Mouse (Mus musculus): ENCODE results near the gene Cd8b1. TPM values are rescaled to one million over a fixed set of nuclear protein-coding genes. Genes with fewer than 3 reads are reported as not detected.

Cd8b1 gene
- polyA plus RNA-seq, 1 experiment from 2014 or later, result 17.6 TPM

DNA sequence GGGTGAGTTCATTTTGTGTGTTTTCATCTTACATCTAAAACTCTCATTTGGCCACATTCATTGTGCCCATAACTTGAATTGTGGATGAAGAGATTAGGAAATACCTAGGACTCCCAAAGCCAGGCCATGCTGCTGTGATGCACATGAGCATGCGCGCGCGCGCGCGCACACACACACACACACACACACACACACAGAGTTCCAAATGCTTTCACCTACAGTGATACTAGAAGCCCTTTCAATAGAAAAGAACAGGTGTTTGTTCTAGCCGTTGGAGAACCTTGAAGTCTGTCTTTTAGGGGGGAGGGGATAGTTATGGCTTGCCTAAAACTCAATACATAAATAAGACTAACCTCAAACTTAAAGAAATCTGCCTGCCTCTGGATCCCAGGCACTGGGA is 15.1 kb downstream of the Cd8b1 start:
- WGBS, result 95% methylated on average over 8 of the region's 8 CpGs
- no peak overlapping the region for H3K4me3 ChIP-seq (ENCODE audit: low read length)
- no peaks in the 10 kb centered on the region for H3K36me3 ChIP-seq (ENCODE audit: control insufficient read depth, insufficient read depth)
- no peak overlapping the region for H3K27ac ChIP-seq (ENCODE audit: low read length)
- ATAC-seq (replicated peaks; ENCODE audit: extremely low read depth, insufficient read depth, low FRiP score), result 0 out of 2 replicates have a peak, but pooled peaks have one; percentile 29
- H3K9ac ChIP-seq (ENCODE audit: low read length), result no peak overlapping the region
- H3K4me2 ChIP-seq (ENCODE audit: low read depth, low read length), result no peak overlapping the region
- no peaks in the 10 kb centered on the region for H3K4me1 ChIP-seq (ENCODE audit: control insufficient read depth, insufficient read depth, low read length)
- no peaks in the 10 kb centered on the region for H3K27me3 ChIP-seq (ENCODE audit: control insufficient read depth, insufficient read depth, low read length)
- H3K9me3 ChIP-seq (replicated peaks; ENCODE audit: control insufficient read depth, low read length), result no peaks in the 10 kb centered on the region

GRCm38 (mm10) chr6:71338941-71339340 is 16.4 kb downstream of the Cd8b1 start:
- Histone ChIP-seq H3K27ac (ENCODE audit: low read length) (peak overlapping the region; percentile 12; the same call in 1 of the 2 replicates), H3K9ac (ENCODE audit: low read length) (no peak overlapping the region), H3K4me3 (ENCODE audit: low read length) (no peak overlapping the region), H3K27me3 (ENCODE audit: control insufficient read depth, insufficient read depth, low read length) (no peaks in the 10 kb centered on the region), H3K9me3 (replicated peaks; ENCODE audit: control insufficient read depth, low read length) (no peaks in the 10 kb centered on the region), H3K4me2 (ENCODE audit: low read depth, low read length) (no peak overlapping the region), H3K4me1 (ENCODE audit: control insufficient read depth, insufficient read depth, low read length) (no peaks in the 10 kb centered on the region), H3K36me3 (ENCODE audit: control insufficient read depth, insufficient read depth) (no peaks in the 10 kb centered on the region)
- no peak for ATAC-seq (replicated peaks; ENCODE audit: extremely low read depth, insufficient read depth, low FRiP score)
- 76% methylated on average over 3 of the region's 3 CpGs for WGBS

- peak overlapping the region; percentile 12; the same call in 1 of the 2 replicates for H3K27ac ChIP-seq (ENCODE audit: low read length)
- WGBS, result 77% methylated on average over 4 of the region's 4 CpGs
- H3K9ac ChIP-seq (ENCODE audit: low read length), result no peak overlapping the region
- H3K4me2 ChIP-seq (ENCODE audit: low read depth, low read length), result no peak overlapping the region
- H3K36me3 ChIP-seq (ENCODE audit: control insufficient read depth, insufficient read depth), result no peaks in the 10 kb centered on the region
- no peaks in the 10 kb centered on the region for H3K27me3 ChIP-seq (ENCODE audit: control insufficient read depth, insufficient read depth, low read length)
- H3K4me1 ChIP-seq (ENCODE audit: control insufficient read depth, insufficient read depth, low read length), result no peaks in the 10 kb centered on the region
- H3K9me3 ChIP-seq (replicated peaks; ENCODE audit: control insufficient read depth, low read length), result no peaks in the 10 kb centered on the region
- no peak overlapping the region for H3K4me3 ChIP-seq (ENCODE audit: low read length)
- ATAC-seq (replicated peaks; ENCODE audit: extremely low read depth, insufficient read depth, low FRiP score), result no peak
These were observed 16.8 kb downstream of the Cd8b1 start for GRCm38 (mm10) chr6:71339351-71339750.

- no peak overlapping the region; the same call in 1 of the 2 replicates for H3K27ac ChIP-seq (ENCODE audit: low read length)
- no peak for ATAC-seq (replicated peaks; ENCODE audit: extremely low read depth, insufficient read depth, low FRiP score)
- 81% methylated on average over 9 of the region's 9 CpGs for WGBS
These were observed 18.6 kb downstream of the Cd8b1 start for GRCm38 (mm10) chr6:71341179-71341578.

GRCm38 (mm10) chr6:71348006-71348405 is 25.4 kb downstream of the Cd8b1 start:
- no peaks in the 10 kb centered on the region for H3K27me3 ChIP-seq (ENCODE audit: control insufficient read depth, insufficient read depth, low read length)
- no peak overlapping the region for H3K4me3 ChIP-seq (ENCODE audit: low read length)
- ATAC-seq (replicated peaks; ENCODE audit: extremely low read depth, insufficient read depth, low FRiP score), result no peak
- H3K9me3 ChIP-seq (replicated peaks; ENCODE audit: control insufficient read depth, low read length), result peaks cover 5% of the 10 kb centered on the region
- no peaks in the 10 kb centered on the region for H3K4me1 ChIP-seq (ENCODE audit: control insufficient read depth, insufficient read depth, low read length)
- H3K27ac ChIP-seq (ENCODE audit: low read length), result no peak overlapping the region
- H3K4me2 ChIP-seq (ENCODE audit: low read depth, low read length), result no peak overlapping the region
- 92% methylated on average over 9 of the region's 9 CpGs for WGBS
- H3K36me3 ChIP-seq (ENCODE audit: control insufficient read depth, insufficient read depth), result no peaks in the 10 kb centered on the region
- no peak overlapping the region for H3K9ac ChIP-seq (ENCODE audit: low read length)

More at GRCm38 (mm10) chr6:71341179-71341578, 18.6 kb downstream of the Cd8b1 start:
- Histone ChIP-seq H3K27me3 (ENCODE audit: control insufficient read depth, insufficient read depth, low read length) (no peaks in the 10 kb centered on the region), H3K4me1 (ENCODE audit: control insufficient read depth, insufficient read depth, low read length) (no peaks in the 10 kb centered on the region), H3K9ac (ENCODE audit: low read length) (no peak overlapping the region), H3K4me2 (ENCODE audit: low read depth, low read length) (no peak overlapping the region), H3K9me3 (replicated peaks; ENCODE audit: control insufficient read depth, low read length) (no peaks in the 10 kb centered on the region), H3K4me3 (ENCODE audit: low read length) (no peak overlapping the region), H3K36me3 (ENCODE audit: control insufficient read depth, insufficient read depth) (no peaks in the 10 kb centered on the region)

DNA sequence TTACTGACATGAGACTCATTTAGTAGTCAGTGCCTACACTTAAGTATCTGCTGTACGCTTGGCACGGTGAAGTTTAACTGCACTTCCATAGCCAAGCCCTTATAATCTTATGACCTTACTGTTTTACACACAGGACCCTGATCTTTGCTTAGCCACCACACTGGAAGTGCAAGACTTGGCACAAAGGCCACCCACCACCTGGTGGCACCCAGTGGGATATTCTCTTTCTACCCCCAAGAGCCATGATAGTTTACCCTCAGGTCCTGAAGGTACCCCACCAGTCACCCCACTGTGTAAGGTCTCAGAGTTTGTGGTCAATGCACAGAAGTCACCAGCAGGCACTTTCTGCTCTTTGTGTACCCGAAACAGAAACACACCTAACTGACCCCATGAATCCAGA is 28.6 kb downstream of the Cd8b1 start:
- WGBS, result 97% methylated on average over 3 of the region's 3 CpGs
- Histone ChIP-seq H3K27ac (ENCODE audit: low read length) (no peak overlapping the region), H3K9me3 (replicated peaks; ENCODE audit: control insufficient read depth, low read length) (peaks cover 5% of the 10 kb centered on the region), H3K36me3 (ENCODE audit: control insufficient read depth, insufficient read depth) (no peaks in the 10 kb centered on the region), H3K4me3 (ENCODE audit: low read length) (no peak overlapping the region), H3K4me2 (ENCODE audit: low read depth, low read length) (no peak overlapping the region), H3K27me3 (ENCODE audit: control insufficient read depth, insufficient read depth, low read length) (no peaks in the 10 kb centered on the region), H3K4me1 (ENCODE audit: control insufficient read depth, insufficient read depth, low read length) (no peaks in the 10 kb centered on the region), H3K9ac (ENCODE audit: low read length) (no peak overlapping the region)
- ATAC-seq (replicated peaks; ENCODE audit: extremely low read depth, insufficient read depth, low FRiP score), result no peak

- ATAC-seq (replicated peaks; ENCODE audit: extremely low read depth, insufficient read depth, low FRiP score), result no peak
- 88% methylated on average over 6 of the region's 6 CpGs for WGBS
- H3K27me3 ChIP-seq (ENCODE audit: control insufficient read depth, insufficient read depth, low read length), result no peaks in the 10 kb centered on the region
These were observed 29.6 kb downstream of the Cd8b1 start for GRCm38 (mm10) chr6:71352201-71352600.

DNA sequence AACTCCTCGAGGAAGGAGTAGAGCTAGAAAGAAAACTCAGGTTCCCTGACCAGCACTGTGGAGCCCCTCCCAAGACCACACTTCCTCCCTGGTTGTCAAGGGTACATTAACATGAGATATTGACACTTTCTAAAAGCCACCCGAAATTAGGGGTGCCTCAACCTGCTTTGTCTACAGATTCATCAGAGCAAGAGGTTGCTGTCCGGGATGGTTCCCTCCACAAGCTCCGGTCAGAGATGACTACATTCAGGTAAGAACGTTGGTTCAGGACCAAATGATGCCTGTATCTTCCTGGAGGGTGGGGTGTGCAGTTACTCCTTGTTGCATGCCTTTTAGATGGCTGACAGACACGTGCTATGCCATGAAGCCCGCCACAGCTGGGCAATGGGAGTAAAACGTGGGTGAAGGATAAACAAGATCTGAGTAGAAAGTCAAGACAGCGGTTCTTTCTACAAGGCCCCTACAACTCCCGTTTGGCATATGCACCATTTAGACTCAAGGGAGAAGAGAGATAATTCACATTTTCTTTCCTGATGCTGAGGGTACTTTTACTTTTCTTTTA is 30.4 kb downstream of the Cd8b1 start:
- no peak for ATAC-seq (replicated peaks; ENCODE audit: extremely low read depth, insufficient read depth, low FRiP score)
- H3K27ac ChIP-seq (ENCODE audit: low read length), result no peak overlapping the region
- H3K36me3 ChIP-seq (ENCODE audit: control insufficient read depth, insufficient read depth), result no peaks in the 10 kb centered on the region
- H3K4me1 ChIP-seq (ENCODE audit: control insufficient read depth, insufficient read depth, low read length), result no peaks in the 10 kb centered on the region
- H3K4me2 ChIP-seq (ENCODE audit: low read depth, low read length), result no peak overlapping the region
- no peak overlapping the region for H3K9ac ChIP-seq (ENCODE audit: low read length)
- WGBS, result 80% methylated on average over 10 of the region's 10 CpGs
- H3K9me3 ChIP-seq (replicated peaks; ENCODE audit: control insufficient read depth, low read length), result peaks cover 2% of the 10 kb centered on the region; the same call in 1 of the 2 replicates
- no peaks in the 10 kb centered on the region for H3K27me3 ChIP-seq (ENCODE audit: control insufficient read depth, insufficient read depth, low read length)
- H3K4me3 ChIP-seq (ENCODE audit: low read length), result no peak overlapping the region

More at GRCm38 (mm10) chr6:71352201-71352600, 29.6 kb downstream of the Cd8b1 start:
- H3K4me1 ChIP-seq (ENCODE audit: control insufficient read depth, insufficient read depth, low read length), result no peaks in the 10 kb centered on the region
- H3K36me3 ChIP-seq (ENCODE audit: control insufficient read depth, insufficient read depth), result no peaks in the 10 kb centered on the region
- H3K9me3 ChIP-seq (replicated peaks; ENCODE audit: control insufficient read depth, low read length), result peaks cover 5% of the 10 kb centered on the region
- H3K4me2 ChIP-seq (ENCODE audit: low read depth, low read length), result no peak overlapping the region
- no peak overlapping the region for H3K27ac ChIP-seq (ENCODE audit: low read length)
- H3K4me3 ChIP-seq (ENCODE audit: low read length), result no peak overlapping the region
- no peak overlapping the region for H3K9ac ChIP-seq (ENCODE audit: low read length)

DNA sequence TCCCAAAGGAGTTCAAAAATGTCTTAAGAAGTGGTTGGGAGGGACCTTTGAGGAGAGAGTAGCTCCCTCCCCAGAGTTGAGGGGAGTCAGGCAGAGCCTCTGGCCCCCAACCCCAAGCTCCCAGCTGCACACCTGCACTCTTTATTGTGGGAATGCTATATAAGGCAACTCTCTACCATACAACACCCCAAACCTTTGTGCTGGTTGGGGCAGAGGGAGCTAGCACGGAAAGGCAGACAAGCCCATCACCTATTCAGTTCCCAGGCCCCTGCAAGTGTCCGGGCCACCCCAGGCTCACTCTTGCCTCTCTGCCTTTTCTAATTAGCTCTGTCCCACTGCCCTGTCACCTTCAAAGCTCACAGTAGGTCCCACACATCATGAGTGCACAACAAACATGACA is 31.1 kb downstream of the Cd8b1 start:
- WGBS, result 63% methylated on average over 2 of the region's 2 CpGs
- H3K4me2 ChIP-seq (ENCODE audit: low read depth, low read length), result no peak overlapping the region
- ATAC-seq (replicated peaks; ENCODE audit: extremely low read depth, insufficient read depth, low FRiP score), result peak; percentile 58
- no peaks in the 10 kb centered on the region for H3K27me3 ChIP-seq (ENCODE audit: control insufficient read depth, insufficient read depth, low read length)
- H3K4me3 ChIP-seq (ENCODE audit: low read length), result no peak overlapping the region
- H3K36me3 ChIP-seq (ENCODE audit: control insufficient read depth, insufficient read depth), result no peaks in the 10 kb centered on the region
- H3K27ac ChIP-seq (ENCODE audit: low read length), result no peak overlapping the region
- H3K4me1 ChIP-seq (ENCODE audit: control insufficient read depth, insufficient read depth, low read length), result no peaks in the 10 kb centered on the region
- no peaks in the 10 kb centered on the region for H3K9me3 ChIP-seq (replicated peaks; ENCODE audit: control insufficient read depth, low read length)
- no peak overlapping the region for H3K9ac ChIP-seq (ENCODE audit: low read length)

Measured in heart, embryonic 16.5 days (tissue).